Mouse (Mus musculus): ENCODE data around the gene Spata31d1c. TPM values are rescaled to one million over a fixed set of nuclear protein-coding genes. Genes with fewer than 3 reads are reported as not detected.

Gene Spata31d1c
- total RNA-seq (2021) (not detected), polyA plus RNA-seq (2012; rRNA removed) (not detected in 2 replicates)
- long read RNA-seq = 0 reads

DNA sequence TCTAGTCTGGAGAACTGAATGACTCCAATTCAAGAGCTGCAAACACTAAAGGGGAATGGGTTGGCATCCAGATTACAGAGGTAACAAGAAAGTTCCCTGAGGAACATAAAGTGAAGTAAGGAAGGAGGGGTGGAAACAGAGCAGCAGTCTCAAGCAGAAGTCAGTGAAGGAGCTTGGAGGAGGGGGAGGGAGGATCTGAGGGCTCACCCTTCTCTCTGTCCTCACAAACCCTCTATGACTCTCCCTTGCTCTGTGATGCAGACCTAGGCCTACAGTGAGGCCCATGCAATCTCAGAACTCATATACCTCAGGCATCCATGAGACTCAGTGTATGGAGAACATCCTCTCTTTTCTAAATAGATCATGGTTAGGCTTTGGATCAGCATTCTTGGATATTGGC is at the start of gene Spata31d1c:
Gene Spata31d1c (plus strand): TSS at position 301 of the 400 bp plus-strand sequence.
- DNase-seq = no peak

GRCm38 (mm10) chr13:64988828-64989227 is 44.0 kb upstream of the Spata31d1c start:
- DNase-seq = no peak

DNA sequence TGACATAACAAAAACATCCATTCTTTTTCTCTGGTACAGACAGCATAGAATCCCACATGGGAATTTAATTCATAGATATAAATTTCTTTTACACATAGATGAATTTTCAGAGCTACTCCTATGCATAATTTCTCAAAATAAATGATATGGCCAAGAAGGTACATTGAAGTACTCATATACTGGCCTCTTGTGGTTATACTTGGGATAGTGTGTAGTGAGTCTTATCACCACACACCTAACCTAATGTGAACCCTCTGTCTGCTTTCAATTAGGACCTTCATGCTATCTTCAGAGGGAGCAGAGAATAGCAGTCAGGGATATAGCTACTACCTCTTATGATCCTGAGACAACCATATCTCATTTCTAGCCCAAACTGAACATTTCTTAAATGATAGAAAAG is 27.4 kb upstream of the Spata31d1c start:
- DNase-seq = no peak

GRCm38 (mm10) chr13:65006760-65007159 is 26.1 kb upstream of the Spata31d1c start:
- DNase-seq = no peak

DNA sequence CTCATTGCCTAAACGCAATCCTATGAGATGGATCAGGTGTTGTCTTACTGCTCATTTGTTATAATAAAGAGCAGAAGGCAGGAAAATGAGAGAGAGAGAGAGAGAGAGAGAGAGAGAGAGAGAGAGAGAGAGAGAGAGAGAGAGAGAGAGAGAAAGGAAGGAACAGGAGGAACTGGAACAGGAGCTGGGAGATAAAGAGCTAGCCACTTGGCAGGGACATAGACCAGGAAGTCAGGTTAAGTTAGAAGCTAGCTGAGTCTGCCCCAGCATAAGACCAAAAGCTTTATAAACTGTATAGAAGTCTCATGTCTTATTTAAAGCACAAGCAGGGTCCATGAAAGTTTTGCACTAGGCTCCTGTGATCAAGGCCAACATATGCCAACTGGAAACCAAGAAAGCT is 24.9 kb upstream of the Spata31d1c start:
- no peak for DNase-seq

DNA sequence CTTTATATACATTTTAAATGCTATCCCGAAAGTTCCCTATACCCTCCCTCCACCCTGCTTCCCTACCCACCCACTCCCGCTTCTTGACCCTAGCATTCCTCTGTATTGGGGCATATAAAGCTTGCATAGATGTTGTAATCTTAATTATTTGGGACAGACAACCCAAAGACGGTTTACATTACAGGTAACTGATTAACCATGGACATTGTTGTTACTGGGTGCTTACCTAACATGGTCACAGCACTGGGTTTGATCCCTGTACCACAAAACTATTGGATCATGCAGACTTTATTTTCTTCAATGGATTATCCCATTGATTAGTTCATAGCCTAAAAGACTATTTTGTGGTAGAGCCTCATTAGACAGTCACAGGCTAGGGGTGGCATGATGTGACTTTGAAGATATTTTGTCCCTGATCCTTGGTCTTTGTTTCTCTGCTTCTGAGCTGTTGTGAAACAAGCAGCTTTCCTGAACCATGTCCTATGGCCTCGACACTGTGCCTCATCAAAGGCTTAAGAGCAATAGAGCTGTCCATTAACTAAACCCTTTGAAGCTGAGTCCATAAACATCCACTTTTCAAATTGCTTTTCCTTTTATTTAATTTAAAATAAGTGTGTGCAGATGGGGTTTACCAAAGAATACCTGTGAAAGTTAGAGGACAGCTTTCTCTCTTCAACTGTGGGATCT is 21.7 kb upstream of the Spata31d1c start:
- no peak for DNase-seq

GRCm38 (mm10) chr13:65035057-65035456 is 2.2 kb downstream of the Spata31d1c start:
- no peak for DNase-seq

- no peak for DNase-seq
Observed at GRCm38 (mm10) chr13:65052660-65053059, 19.8 kb downstream of the Spata31d1c start, which contains the start of gene Prss47. Gene Prss47 (minus strand): TSS chr13:65052760.

DNA sequence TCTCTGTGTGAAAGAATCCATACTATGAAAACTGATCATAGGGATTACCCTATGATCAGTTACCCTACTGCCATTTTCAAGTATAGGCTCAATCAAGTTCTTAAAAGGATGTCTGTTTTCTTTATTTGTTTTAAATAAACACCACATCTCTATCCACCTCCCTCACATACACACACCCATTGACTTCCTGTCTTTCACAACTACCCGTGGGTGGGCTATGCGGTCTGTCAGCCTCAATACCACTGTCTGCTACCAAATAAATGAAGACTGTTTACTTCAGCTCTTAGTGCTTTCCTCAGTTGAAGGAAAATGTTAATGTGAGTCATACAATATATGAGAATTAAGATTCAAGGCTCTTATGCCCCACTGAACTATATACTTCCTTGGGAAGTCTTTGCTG is 37.1 kb downstream of the Spata31d1c start:
- no peak for DNase-seq

Other genes starting within 250 kb of the Spata31d1c start
- not detected for gene Cntnap3, start 129.1 kb upstream of the Spata31d1c start, total RNA-seq (2021)
- gene Cntnap3, start 129.1 kb upstream of the Spata31d1c start, polyA plus RNA-seq (2012; rRNA removed) = not detected in 2 replicates
- gene Spata31, start 115.7 kb upstream of the Spata31d1c start, total RNA-seq (2021) = not detected
- gene Spata31, start 115.7 kb upstream of the Spata31d1c start, polyA plus RNA-seq (2012; rRNA removed) = not detected in 2 replicates
- gene Prss47, start 19.7 kb downstream of the Spata31d1c start, total RNA-seq (2021) = not detected
- not detected in 2 replicates for gene Prss47, start 19.7 kb downstream of the Spata31d1c start, polyA plus RNA-seq (2012; rRNA removed)
- 10 to 100 TPM; 40.1 to 46.3 TPM for gene Mfsd14b, start 79.9 kb downstream of the Spata31d1c start, total RNA-seq (2021)
- gene Mfsd14b, start 79.9 kb downstream of the Spata31d1c start, polyA plus RNA-seq (2012; rRNA removed) = 24.0 and 26.3 TPM in 2 replicates
- not detected for gene Olfr465-ps1, start 105.0 kb downstream of the Spata31d1c start, total RNA-seq (2021)
- gene Olfr465-ps1, start 105.0 kb downstream of the Spata31d1c start, polyA plus RNA-seq (2012; rRNA removed) = not detected in 2 replicates
- gene Olfr466, start 117.2 kb downstream of the Spata31d1c start, total RNA-seq (2021) = not detected
- gene Olfr466, start 117.2 kb downstream of the Spata31d1c start, polyA plus RNA-seq (2012; rRNA removed) = not detected in 2 replicates
- under 1 TPM in 1 of 2 experiments, not detected in 1; 0.21 TPM for gene Nlrp4f, start 172.9 kb downstream of the Spata31d1c start, total RNA-seq (2021)
- not detected in 2 replicates for gene Nlrp4f, start 172.9 kb downstream of the Spata31d1c start, polyA plus RNA-seq (2012; rRNA removed)
- not detected for gene Gm10775, start 226.5 kb downstream of the Spata31d1c start, total RNA-seq (2021)
- gene Gm10775, start 226.5 kb downstream of the Spata31d1c start, polyA plus RNA-seq (2012; rRNA removed) = not detected in 2 replicates
- 10 to 100 TPM; 19.8 to 23.3 TPM for gene Zfp369, start 245.8 kb downstream of the Spata31d1c start, total RNA-seq (2021)
- 9.7 and 10.4 TPM in 2 replicates for gene Zfp369, start 245.8 kb downstream of the Spata31d1c start, polyA plus RNA-seq (2012; rRNA removed)